Mouse (Mus musculus) spleen, postnatal 36 days (tissue): ENCODE data around the gene Fbxo47.
"Not testable (repeated sequence)": the region's sequence is repeated elsewhere in the genome, so short reads cannot be mapped to it uniquely, and the experiment has no call there.

ENCODE experiments used
- DNase-seq, 2 experiments: peaks; one replicate each; pipeline ENCODE4 v3.0.0; 2022; ENCODE audit warnings: low spot score in 2 of 2, mixed read lengths in 1 of 2

The Fbxo47 gene

DNA sequence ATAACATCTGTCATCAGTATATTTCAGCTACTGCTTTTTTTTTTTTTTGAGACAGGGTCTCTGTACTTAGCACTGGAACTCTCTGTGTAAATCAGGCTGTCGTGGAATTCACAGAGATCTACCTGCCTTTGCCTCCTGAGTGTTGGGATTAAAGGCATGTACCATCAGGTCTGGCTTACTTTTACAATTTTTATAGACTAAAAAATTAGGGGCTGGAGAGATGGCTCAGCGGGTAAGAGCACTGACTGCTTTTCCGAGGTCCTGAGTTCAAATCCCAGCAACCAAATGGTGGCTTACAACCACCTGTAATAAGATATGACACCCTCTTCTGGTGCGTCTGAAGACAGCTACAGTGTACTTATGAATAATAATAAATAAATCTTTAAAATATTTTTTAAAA, 3.6 kb downstream of the Fbxo47 start:
- no peak for DNase-seq

DNA sequence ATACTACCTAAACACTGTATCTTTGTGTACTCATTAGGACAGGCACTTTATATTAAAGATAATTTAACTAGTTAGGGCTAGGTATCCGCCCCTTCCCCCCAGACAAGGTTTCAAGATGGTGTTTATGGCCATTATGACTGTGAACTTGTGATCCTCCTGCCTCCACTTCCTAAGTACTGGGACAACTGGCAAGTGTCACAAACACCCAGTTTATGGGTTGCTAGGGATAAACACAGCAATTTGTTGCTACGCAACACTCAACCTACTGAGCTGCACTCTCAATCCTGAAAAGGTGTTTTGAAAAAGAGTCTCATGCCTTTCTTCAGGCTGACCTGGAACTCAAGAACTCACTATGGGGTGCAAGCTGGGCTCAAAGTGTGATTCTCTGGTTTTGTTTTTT, 6.6 kb downstream of the Fbxo47 start:
- DNase-seq = no peak

DNA sequence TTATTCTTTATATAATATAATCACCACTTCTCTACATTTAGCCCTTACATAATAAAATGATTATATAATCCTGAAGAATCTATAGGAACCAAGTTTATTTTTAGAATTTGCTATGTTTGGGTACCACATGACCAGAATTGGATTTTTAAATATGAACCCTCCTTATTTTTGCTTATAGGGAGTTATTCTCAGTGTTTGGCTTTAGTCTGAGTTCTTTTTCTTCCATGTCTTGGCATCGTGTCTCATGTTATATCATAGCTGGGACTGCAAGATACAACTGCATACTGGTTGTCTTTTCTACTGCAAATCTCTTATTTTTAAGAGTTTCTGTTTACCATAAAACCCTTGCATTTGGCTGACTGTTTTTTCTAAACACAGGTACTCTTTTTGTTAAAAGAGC, 9.6 kb downstream of the Fbxo47 start:
- no peak for DNase-seq

DNA sequence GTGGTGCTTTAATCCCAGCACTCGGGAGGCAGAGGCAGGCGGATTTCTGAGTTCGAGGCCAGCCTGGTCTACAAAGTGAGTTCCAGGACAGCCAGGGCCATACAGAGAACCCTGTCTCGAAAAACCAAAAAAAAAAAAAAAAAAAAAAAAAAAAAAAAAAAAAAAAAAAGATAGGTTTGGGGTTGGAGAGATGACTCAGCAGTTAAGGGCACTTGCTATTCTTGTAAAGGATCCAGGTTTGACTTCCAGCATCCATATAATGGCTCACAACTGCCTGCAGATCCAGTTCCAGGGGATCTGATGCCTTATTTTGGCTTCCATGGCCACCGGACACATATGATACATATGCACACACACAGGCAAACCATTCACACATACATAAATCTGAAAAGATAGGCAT, 11.6 kb downstream of the Fbxo47 start:
- not testable (repeated sequence) for DNase-seq

DNA sequence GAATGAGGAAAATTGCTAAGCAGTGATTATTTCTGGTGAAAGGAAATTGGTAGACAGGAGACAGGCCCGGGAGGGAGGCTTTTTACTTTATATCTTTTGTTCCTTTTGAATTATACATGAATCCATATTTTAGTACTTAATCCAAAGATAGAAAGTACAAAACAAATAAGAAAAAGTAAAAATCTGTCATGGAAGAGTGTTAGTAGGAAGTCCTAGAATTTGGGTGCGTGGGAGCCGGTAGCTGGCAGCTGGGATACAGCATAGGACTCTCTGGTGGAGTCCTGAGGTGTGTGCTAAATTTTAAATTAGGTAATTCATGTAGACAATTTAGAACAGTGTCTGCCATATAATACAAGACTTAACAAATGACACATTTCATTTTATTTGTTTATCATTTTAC, 16.4 kb downstream of the Fbxo47 start:
- no peak for DNase-seq

DNA sequence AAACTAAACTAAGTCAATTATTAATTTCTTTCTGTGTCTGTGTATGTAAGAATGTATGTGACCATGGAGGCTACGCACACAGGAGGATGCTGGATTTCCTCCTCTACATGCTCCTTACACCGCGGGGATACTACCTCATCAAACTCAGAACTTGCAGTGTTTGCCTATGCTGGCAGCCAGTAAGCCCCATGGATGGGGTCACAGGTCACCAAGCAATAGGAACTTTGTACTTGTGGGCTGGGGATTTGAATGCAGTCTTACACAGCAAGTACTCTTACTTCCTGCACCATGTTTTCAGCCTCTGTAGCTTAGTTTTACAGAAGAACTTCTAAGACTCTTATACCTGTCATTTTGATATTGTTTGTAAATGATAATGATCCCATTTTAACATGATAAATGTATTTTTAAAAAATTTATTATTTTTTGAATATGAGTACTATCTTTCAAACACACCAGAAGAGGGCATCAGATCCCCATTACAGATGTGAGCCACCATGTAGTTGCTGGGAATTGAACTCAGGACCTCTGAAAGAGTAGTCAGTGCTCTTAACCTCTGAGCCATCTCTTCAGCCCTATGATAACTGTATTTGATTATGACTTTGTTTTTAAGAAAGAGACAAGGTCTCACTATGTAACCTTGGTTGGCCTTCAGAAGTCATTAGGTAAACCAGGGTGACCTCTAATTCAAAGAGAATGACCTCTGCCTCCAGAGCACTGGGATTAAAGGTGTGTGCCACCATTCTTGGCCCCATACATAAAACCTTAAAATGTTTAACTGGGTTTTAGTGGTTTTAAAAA, 17.7 kb downstream of the Fbxo47 start:
- DNase-seq = no peak

DNA sequence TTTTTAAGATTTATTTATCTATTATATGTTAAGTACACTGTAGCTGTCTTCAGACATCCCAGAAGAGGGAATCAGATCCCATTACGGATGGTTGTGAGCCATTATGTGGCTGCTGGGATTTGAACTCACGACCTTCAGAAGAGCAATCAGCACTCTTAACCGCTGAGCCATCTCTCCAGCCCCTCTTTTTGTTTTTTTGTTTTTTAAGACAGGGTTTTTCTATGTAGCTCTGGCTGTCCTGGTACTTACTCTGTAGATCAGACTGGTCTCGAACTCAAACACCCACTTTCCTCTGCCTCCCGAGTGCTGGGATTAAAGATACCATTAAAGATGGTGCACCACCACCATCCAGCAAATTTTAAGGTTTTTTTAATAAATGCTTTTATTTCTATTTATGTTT, 18.5 kb downstream of the Fbxo47 start:
- DNase-seq = no peak

DNA sequence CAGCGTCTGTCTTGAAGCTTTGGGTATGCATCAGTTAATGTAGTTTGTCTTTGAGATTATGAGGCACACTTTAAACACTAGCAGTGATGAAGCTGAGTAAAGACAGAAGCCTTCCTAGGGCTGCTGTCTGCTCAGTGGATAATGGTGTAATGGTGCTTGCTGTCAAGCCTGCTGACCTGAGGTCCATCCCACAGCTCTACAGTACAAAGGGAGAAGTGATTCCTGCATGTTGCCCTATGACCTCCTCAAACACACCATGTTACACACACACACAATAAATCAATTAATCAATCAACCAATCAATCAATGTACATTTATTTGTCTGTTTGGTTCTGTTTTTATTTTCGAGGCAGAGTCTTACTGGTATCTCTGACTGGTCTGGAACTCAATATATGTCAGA, 21.8 kb downstream of the Fbxo47 start:
- DNase-seq = no peak

DNA sequence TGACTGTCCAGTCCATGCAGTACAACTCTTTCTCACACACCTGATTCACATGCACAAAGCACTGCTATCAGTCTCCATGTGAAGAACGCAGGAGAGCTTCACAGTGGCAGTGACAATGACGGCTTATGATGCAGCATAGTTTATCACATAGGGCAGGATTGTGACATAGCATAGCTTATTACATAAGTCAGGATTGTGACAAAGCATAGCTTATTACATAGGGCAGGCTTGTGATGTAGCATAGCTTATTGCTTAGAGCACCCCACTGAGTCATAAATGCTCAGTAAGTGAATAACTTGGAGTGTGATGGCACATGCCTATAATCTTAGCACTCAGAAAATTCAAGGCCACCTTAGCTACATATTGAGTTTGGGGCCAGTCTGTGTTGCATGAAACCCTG, 28.5 kb downstream of the Fbxo47 start:
- DNase-seq = no peak

DNA sequence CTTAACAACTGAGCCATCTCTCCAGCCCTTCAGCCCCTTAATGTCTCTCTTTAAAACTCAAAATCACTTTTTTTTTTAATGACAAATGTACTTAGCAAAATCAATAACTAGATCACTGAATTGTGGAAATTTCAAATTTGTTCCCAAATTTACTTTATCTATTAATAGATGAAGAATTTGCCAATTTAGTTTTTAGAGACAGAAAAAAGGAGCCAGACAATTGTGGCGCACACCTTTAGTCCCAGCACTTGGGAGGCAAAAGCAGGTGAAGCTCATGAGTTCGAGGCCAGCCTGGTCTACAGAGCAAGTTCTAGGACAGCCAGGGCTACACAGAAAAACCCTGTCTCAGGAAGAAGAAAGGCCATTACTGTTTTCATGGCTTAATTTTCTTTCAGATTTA, 32.4 kb downstream of the Fbxo47 start:
- no peak for DNase-seq

DNA sequence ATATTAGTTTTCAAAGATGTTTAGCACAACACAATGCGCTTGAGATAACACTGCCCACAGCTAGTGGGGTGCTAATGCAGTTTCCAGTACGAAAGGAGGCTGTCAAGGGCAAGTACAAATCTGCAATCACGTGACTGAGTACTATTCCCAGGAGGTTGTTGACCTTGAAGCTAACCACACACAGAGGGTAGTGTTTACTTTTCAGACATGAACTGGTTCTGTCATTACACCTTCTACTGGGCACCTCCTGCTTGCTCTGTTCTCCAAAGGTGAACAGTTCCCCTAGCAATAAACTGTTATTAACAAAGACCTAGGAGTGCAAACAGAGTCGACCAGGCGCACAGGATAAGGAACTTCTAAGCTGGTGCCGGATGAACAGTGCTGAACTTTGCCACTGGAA, 33.6 kb downstream of the Fbxo47 start:
- DNase-seq = no peak

DNA sequence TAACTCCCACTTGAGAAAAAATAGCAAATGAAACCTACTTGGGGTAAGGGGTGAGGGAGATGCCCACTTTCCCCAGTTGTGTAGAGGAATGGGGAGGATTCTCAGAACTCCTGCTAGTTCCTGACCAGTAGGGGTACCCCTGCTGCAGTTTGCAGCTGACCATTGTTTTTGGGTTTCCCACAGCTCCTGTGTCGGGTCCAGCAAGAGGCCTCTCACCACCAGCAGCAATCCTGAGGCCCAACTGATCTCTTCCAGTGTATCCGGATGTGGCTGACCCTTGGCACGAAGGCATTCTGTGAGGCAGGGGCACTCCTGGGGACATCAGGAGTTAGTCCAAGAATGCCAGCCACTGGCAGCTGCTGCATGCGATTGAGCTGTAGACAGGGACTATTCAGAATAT, 42.0 kb downstream of the Fbxo47 start:
- DNase-seq = no peak

DNA sequence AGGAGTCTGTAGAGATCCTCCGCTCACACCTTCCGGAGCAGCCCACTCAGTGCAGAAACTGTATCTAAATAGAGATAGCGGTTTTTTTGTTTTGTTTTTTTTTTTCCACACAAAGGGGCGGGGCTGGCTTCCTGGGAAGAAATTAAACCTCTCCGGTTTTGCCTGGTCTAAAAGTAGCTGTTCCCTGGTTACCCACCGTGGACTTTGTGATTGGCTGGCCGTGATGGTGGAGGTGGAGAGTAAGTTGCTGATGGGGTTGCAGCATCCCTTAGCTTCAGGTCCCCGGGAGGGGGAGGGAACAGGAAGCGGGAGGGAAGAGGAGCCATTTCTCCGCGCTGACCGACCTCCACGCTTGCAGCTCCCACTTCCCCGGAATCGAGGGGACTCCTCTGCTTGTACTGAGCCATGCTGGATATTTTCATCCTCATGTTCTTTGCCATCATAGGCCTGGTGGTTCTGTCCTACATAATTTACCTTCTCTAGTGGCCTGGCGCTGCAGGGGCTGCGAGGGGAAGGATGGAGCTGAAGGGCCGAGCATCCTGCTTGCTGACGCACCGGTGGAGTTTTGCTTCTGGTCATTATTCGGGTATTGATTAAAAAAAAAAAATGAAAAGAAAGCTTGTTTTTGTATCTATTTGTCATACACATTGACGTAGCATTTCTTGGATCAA, 42.8 kb downstream of the Fbxo47 start:
- peak in 1 of 2 experiments; percentile 31 for DNase-seq

DNA sequence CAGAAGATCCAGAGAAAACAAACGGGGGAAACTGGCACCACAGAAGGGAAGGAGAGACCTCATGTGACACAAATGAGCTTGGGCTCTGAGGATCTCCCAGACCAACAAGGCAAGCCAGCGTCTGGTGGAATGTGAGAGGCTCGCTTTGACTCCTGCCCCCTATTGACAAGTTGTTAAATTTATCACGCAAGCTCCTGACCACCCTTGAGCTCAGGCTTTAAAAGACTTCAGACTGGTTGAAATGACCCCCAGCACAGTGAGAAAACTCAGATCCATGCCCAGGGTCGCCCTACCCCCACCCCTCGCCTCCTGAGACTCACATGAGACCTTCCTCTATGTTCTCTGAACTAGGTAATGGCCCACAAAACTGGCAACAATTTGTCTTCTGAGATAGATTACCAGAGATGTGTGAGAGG, 43.4 kb downstream of the Fbxo47 start, which contains the start of gene B230217C12Rik:
B230217C12Rik (plus strand) TSS at position 242 of the 416 bp plus-strand sequence.
- no peak for DNase-seq

DNA sequence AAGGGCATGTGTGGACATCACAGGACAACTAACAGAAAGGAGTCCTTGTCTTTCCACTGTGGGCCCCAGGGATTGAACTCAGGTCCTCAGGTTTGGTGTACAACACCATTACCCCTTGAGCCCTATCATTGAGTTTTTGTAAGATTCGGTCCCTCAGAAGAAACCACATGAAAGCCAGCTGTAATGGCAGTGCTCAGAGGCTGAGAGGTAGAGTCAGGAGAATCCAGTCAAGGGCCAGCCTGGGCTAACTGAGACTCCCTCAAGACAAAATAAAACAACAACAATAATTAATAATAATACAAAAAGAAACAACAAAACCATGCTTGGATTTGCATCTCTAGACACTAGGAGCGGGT, 43.8 kb downstream of the Fbxo47 start:
- no peak for DNase-seq

DNA sequence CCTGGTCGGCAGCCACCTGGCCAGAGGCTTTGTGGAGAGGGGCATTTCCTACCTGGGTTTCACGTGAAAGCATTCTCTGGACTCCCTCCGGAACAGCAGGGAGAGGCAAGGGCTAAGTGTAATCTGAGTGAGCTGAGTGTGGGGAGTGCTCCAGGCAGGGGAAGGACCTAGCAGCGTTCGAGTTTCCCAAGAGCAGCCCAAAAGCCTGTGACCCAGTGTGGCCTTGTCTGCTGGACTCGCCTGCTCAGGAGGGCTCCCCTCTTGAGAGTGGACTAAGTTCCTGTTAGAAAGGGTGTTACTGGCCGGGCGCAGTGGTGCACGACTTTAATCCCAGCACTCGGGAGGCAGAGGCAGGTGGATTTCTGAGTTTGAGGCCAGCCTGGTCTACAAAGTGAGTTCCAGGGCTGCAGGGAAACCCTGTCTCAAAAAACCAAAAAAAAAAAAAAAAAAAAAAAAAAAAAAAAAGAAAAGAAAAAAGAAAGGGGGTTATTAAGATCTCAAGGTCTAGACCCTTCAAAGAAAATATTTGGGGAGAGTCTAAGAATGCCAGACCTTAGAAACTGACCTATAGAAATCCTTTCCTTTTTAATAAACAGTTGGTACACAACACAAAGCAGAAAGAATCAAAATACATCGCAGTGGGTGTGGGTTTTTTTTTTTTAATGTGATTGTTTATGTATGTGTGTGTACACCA, 44.4 kb downstream of the Fbxo47 start:
- DNase-seq = no peak

DNA sequence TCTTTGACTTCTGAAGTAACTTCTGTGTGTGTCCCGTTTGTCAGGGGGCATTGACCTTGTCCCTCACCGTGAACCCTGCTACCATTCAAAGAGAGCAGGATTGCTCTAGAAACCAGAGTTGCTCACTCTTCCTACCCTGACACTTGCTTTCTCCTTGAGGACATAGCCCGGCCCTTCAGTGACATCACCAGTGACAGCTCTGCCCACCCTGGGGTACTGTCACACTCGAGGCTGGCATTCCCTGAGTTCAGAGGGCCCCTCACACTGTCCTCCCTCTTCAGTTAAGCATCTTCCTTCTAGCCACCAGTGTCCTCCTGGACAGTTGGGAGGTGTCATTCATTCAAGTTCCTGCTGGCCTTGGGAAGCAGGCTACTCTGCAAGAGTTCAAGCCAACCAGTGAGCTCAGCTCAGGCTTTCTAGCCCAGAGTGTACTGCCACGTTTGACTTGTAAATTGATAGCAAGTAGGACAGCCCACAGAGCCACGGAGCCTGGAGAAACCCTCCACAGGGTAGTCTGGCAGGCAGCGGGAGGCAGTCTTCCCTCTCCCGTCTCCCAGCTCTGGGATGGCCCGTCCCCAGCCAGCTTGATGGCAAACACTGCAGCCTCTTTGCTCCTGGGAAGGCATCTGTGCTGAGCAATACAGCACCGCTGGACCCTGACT, 45.0 kb downstream of the Fbxo47 start:
- peak in 1 of 2 experiments; percentile 1 for DNase-seq

DNA sequence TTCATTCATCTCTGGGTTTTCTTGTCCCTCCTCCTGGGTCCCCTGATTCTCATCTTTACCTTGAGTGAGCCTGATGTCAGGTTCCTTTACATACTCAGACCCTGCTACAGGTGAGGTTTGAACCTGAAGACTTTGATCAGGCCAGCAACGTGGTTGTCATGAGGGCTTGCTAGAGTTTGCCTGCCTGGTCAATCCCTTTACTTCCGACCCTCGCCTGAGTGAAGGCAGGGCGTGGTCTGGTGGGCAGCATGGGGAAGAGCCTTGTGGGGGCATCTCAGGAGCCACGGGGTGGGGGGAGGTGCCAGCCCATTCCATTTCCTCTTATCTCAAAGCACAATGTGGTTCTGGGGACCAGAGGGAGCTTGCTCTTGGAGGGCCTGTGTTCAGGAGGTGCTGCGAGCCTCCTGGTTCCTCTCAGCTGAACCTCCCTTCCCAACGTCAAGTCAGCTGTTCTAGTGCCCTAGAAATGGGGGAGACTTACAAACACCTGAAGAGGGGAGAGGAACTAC, 46.3 kb downstream of the Fbxo47 start:
- DNase-seq = peak in 1 of 2 experiments; percentile 1

DNA sequence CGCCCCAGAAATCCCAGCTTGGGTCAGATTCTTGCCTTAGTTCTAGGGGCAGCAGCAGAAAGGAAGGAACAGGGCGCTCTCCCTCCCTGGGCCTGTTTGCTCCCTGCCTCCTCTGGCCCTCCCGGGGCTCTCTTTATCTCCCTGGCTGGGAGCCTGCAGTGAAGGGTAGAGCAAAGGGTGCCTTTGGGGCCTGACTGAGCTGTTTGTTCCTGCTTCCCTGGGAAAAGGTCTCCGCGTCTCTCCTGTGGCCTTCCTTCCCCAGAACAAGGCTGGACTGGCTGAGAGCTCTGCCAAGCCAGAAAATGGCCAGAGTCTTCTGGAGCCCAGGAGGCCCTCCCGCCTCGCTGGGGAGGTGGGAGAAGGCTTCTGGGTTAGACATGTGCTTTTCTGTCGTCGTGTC, 46.9 kb downstream of the Fbxo47 start:
- DNase-seq = not testable (repeated sequence)

DNA sequence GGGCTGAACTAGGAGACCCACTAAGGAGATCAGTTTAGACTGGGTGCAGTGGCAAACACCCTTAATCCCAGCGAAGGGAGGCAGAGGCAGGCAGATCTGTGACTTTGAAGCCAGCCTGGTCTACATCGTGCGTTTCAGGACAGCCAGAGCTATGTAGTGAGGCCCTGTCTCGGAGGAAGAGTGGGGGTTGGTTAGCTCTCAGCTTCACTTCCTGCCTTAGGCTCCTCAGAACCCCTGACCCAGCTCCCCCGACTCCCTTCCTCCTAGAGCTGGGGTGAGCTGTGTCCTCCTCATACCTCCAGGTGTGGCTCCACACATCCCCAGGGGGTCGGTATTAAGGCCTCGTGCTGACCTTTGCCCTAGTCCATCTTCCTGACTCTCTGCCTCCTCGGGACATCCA, 47.4 kb downstream of the Fbxo47 start:
- DNase-seq = no peak

DNA sequence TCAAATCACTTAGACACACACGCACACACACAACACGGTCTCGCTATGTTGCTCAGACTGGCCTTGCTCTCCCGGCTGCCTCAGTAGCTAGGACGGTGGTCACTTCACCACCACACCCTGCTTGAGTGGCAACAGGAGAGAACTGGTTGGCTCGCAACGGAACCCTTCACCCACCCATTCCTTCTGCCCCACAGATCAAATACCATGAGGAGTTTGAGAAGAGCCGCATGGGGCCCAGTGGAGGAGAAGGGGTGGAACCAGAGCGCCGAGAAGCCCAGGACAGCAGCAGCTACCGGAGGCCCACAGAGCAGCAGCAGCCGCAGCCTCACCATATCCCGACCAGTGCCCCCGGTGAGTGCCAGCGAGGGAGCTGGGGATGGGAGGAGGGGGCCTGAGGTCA, 50.6 kb downstream of the Fbxo47 start:
- DNase-seq = no peak

DNA sequence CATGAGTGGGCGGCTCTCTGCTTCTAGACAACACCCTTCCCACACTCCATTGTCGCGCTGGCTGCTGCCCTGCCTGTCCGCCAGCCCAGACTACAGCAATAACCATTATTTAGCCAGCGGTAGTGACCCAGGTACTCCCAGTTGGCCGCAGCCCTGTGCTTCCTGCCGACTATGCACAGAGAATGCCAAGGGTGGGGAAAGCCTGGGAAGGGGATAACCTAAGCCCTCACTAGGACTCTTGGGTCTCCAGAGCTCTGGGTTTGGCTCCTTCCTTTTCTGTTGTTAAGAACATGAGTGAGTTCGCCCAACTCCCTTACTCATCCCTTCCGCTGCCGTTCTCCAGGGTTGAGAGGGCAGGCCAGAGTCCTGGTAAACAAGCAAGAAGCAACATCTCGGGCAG, 52.0 kb downstream of the Fbxo47 start:
- no peak for DNase-seq
